Mouse (Mus musculus) intestine, embryonic 15.5 days (tissue): Measurements from ENCODE around the gene Cyb561. TPM values are rescaled to one million over a fixed set of nuclear protein-coding genes. Genes with fewer than 3 reads are reported as not detected.

Source experiments
- ATAC-seq: fragments of 200-750 bp; cut with Nextera tagmentation; 2 replicates; pipeline ENCODE4 v1.8.0; 2017; ENCODE audit warnings: moderate TSS enrichment, moderate library complexity
- H3K27ac ChIP-seq: fragments of 300-500 bp; sonication (generic); 2 replicates; pipeline ENCODE4 v1.5.1; 2015; ENCODE audit warnings: mild to moderate bottlenecking, inconsistent platforms
- H3K27me3 ChIP-seq: fragments of 300-500 bp; sonication (generic); replicated peaks from 2 replicates; pipeline ENCODE4 v1.6.1; 2015; ENCODE audit warnings: inconsistent platforms
- H3K36me3 ChIP-seq: fragments of 300-500 bp; sonication (generic); 2 replicates; pipeline ENCODE4 v1.6.1; 2015; ENCODE audit warnings: inconsistent platforms
- H3K4me1 ChIP-seq: fragments of 300-500 bp; sonication (generic); replicated peaks from 2 replicates; pipeline ENCODE4 v1.6.1; 2015; ENCODE audit warnings: inconsistent platforms
- H3K4me2 ChIP-seq: fragments of 300-500 bp; sonication (generic); replicated peaks from 2 replicates; pipeline ENCODE4 v1.6.1; 2015; ENCODE audit warnings: mild to moderate bottlenecking, inconsistent platforms
- H3K4me3 ChIP-seq: fragments of 300-500 bp; sonication (generic); replicated peaks from 2 replicates; pipeline ENCODE4 v1.5.1; 2015; ENCODE audit warnings: inconsistent platforms
- H3K9ac ChIP-seq: fragments of 300-500 bp; sonication (generic); 2 replicates; pipeline ENCODE4 v1.6.1; 2015; ENCODE audit warnings: inconsistent platforms
- H3K9me3 ChIP-seq: fragments of 300-500 bp; sonication (generic); 2 replicates; pipeline ENCODE4 v1.6.1; 2016; ENCODE audit warnings: inconsistent platforms
- WGBS: fragments of 180-500 bp; shearing (Covaris S2); methylation state at CpG from one replicate; pipeline ENCODE4 v1.1.7; 2015; 5-methylcytosine and 5-hydroxymethylcytosine counted together
- polyA plus RNA-seq: library from polyadenylated mRNA; unstranded; fragments of >200 nt; fragmentation: Nextera tagmentation; extraction: Ambion mirVana; gene quantifications from 2 replicates; pipeline ENCODE4 v1.2.1, GENCODE M21; 2015

Gene Cyb561
- polyA plus RNA-seq, 1 experiment from 2014 or later: 44.0 TPM

DNA sequence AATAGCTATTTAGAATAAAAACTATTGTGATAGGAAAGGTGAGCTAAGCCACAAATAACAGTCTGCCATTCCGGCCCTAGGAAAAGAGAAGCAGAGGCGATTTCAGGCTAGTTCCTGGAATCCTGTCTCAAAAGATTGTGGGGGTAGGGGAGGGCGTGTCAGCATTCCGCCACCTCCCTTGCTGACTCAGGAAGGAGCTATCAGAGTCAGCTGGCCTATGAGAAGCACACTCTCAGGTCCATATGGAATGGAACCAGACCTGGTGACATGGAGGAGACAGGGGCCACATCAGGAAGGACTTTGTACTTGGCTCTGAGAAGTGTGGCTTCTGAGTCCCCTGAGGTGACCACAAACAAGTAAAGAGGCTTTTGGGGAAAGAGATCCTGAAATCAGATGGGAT is 2.6 kb downstream of the Cyb561 start:
- no peaks in the 10 kb centered on the region for H3K9me3 ChIP-seq
- H3K27me3 ChIP-seq: no peaks in the 10 kb centered on the region
- WGBS: 59% methylated on average over 4 of the region's 4 CpGs
- ATAC-seq: peak; percentile 53; the same call in 1 of the 2 replicates
- no peak overlapping the region for H3K27ac ChIP-seq
- no peak overlapping the region for H3K4me3 ChIP-seq
- no peak overlapping the region for H3K4me2 ChIP-seq
- H3K4me1 ChIP-seq: 0 out of 2 replicates have a peak, but pooled peaks cover 9% of the 10 kb centered on the region
- H3K36me3 ChIP-seq: no peaks in the 10 kb centered on the region
- no peak overlapping the region for H3K9ac ChIP-seq

DNA sequence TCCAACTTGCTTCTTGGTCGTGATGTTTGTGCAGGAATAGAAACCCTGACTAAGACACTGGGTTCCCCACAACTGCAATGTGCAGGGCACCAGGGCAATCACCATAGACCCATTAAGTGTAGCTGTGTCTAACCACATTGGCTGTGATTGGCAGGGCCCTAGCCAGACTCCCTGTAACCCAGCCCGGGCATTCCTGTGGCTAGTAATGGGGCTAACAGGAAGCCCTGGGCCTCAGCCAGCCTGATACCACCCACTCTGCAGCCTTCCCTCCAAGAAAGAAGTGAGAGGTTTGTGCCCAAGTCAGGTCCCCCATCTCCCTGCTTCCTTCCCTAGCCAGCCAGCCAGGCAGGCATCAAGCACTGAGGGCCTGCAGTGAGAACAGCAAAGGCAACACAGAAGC is 4.9 kb downstream of the Cyb561 start:
- H3K9me3 ChIP-seq: no peaks in the 10 kb centered on the region
- no peak for ATAC-seq
- H3K27ac ChIP-seq: no peak overlapping the region
- H3K36me3 ChIP-seq: no peaks in the 10 kb centered on the region
- WGBS: 63% methylated on average over 2 of the region's 2 CpGs
- H3K9ac ChIP-seq: no peak overlapping the region
- H3K27me3 ChIP-seq: no peaks in the 10 kb centered on the region; the same call in 1 of the 2 replicates
- no peak overlapping the region for H3K4me3 ChIP-seq
- H3K4me2 ChIP-seq: no peak overlapping the region
- H3K4me1 ChIP-seq: peaks cover 20% of the 10 kb centered on the region; the same call in 1 of the 2 replicates

DNA sequence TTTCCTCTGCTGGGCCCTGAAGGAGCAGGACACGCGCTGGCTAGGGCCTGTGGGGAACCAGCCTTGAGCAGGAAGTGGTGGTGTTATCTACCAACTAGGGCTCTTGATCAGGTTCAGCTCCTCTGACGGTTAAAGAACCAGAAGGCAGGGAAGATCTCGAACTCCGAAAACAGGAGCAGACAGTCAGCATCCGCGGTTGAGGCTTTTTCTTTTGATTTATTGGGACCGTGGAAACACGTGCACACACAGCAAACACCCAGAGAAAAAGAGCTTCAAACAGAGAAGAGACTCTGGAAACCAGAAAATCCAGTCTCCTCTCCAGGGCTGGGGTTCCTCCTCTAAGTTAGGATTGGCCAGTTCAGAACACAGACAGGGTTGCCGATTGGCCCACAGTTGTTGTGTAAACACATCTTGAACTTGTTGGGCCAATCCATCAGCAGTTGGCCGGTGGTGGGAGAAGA is 6.4 kb downstream of the Cyb561 start:
- H3K9ac ChIP-seq: no peak overlapping the region

GRCm38 (mm10) chr11:105944770-105945672 is 8.1 kb downstream of the Cyb561 start:
- Histone ChIP-seq H3K27me3 (no peaks in the 10 kb centered on the region; the same call in 1 of the 2 replicates), H3K36me3 (no peaks in the 10 kb centered on the region), H3K4me1 (peaks cover 18% of the 10 kb centered on the region; the same call in 1 of the 2 replicates), H3K9me3 (no peaks in the 10 kb centered on the region), H3K27ac (peak overlapping the region; percentile 81), H3K9ac (peak overlapping the region; percentile 62; the same call in 1 of the 2 replicates), H3K4me2 (peak overlapping the region; percentile 92), H3K4me3 (peak overlapping the region; percentile 52)
- peak; percentile 17; the same call in 1 of the 2 replicates for ATAC-seq
- 58% methylated on average over 16 of the region's 16 CpGs for WGBS

More for the DNA sequence above, 6.4 kb downstream of the Cyb561 start:
- Histone ChIP-seq H3K4me1 (peaks cover 20% of the 10 kb centered on the region; the same call in 1 of the 2 replicates), H3K36me3 (no peaks in the 10 kb centered on the region), H3K27me3 (no peaks in the 10 kb centered on the region; the same call in 1 of the 2 replicates), H3K9me3 (no peaks in the 10 kb centered on the region), H3K4me2 (no peak overlapping the region), H3K27ac (peak overlapping the region; percentile 66), H3K4me3 (no peak overlapping the region)
- 28% methylated on average over 11 of the region's 11 CpGs for WGBS
- no peak for ATAC-seq

DNA sequence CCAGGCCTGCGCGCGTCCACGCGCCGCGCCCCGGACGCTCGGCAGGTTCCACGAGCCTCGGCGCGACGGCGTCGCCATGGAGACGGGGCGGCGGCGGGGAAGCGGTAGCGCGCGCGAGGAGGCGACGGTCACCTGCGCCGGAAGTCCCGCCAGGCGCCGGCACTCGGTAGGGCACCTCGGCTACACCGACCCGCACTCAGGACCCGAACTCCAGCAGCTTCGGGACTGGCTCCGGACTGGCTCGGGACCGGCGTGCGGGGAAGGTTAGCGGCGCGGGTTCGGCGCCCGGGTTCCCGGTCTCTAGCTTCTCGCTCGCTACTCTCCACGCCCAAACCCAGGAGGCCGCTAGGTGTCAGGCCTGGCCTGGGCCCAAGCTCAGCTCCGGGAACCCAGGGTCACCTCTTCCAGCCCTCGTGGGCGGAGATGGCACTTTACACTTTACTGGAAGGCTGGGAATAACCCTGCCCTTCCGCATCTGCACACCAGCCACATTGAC is 9.0 kb downstream of the Cyb561 start:
- Histone ChIP-seq H3K27me3 (no peaks in the 10 kb centered on the region; the same call in 1 of the 2 replicates), H3K4me3 (peak overlapping the region; percentile 52), H3K9ac (peak overlapping the region; percentile 62), H3K27ac (peak overlapping the region; percentile 81), H3K36me3 (no peaks in the 10 kb centered on the region), H3K4me2 (peak overlapping the region; percentile 92), H3K4me1 (peaks cover 18% of the 10 kb centered on the region; the same call in 1 of the 2 replicates), H3K9me3 (no peaks in the 10 kb centered on the region)
- ATAC-seq: peak; percentile 84
- under 1% methylated on average over 59 of the region's 59 CpGs for WGBS

DNA sequence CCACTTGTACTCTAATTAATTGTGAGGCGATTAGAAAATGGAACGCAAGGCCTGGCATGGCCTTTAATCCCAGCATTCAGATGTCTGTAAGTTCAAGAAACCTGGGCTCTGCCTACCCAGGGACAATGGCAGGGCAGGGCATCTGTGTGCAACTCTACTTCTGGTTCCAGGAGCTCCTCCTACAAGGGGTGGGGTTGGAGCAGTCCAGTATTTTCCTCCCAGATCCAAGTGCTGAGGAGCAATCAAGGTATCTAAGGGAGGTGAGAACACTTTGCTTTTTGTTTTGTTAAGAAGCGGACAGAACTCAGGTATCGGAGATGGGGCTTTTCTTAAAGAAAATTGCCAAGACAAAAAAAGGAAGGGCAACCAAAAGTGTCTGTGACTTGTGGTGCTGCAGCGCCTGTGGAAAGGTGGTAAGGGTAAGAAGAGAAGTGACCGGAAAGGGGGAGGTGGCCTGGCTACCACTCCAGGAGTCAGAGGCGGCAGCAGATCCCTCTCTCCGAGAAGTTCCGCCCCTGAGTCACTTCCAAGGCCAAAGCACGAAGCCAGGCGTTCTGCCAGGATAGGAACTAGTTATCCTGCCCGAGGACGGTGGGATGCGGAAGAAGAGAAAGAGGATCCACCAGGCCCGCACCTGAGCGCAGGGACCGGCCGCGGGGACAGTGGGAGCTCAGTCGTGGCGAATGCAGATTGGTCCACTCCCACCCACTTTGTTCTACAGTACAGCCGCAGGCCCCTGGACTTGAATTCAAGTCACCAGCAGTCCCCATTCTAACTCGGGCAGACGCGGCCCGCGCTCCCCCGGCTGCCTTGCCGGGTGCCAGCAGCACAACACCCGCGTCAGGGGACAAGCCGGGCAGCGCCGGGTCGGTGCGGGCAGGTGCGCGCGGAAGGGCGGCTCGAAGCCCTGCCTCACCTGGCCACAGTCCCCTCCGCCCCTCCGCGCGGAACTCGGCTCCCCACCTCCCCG is 9.7 kb downstream of the Cyb561 start:
- peak; percentile 73 for ATAC-seq

DNA sequence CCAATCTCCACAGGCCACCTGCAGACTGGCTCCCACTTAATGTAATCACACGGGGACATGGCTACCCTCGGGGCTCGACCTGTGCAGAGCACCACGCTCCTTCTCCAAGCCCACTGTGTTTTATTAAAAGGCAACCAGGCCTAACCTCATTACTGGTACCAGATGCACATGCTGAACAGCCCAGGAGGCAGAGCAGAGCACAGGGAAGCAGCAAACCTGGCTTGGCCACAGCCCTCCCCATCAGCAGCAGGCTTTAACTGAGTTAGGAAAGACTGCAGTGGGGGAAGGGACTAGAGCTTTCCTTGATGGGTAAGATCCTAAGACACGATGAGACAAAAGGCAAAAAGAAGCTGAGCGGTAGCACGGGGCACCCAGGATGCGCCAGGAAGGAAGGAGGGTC is 11.2 kb downstream of the Cyb561 start:
- ATAC-seq: no peak

More for the DNA sequence above, 9.7 kb downstream of the Cyb561 start:
- H3K4me1 ChIP-seq: peaks cover 18% of the 10 kb centered on the region; the same call in 1 of the 2 replicates
- no peaks in the 10 kb centered on the region for H3K36me3 ChIP-seq
- H3K4me3 ChIP-seq: peak overlapping the region; percentile 52
- H3K27ac ChIP-seq: peak overlapping the region; percentile 81
- no peaks in the 10 kb centered on the region for H3K9me3 ChIP-seq
- WGBS: 4% methylated on average over 47 of the region's 47 CpGs
- H3K9ac ChIP-seq: peak overlapping the region; percentile 62
- no peaks in the 10 kb centered on the region; the same call in 1 of the 2 replicates for H3K27me3 ChIP-seq
- peak overlapping the region; percentile 92 for H3K4me2 ChIP-seq

DNA sequence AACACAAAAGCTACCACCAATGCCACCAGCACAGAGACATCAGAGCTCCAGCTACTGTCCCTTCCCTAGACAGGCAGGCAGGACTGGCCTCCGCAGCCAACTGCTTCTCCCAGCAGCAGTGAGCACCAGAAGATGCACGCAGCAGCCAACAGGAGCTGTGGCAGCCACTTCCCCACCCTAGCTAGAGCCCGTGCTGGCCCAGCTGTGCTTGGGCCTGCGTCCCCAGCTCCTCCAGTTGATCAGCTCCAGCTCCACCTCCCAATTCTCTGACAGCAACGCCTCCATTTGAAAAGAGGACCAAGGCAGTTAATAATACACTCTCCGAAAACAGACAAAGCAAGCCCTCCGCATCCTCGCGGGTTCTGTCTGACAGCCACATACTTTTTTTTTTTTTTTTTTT is 14.4 kb downstream of the Cyb561 start:
- no peak overlapping the region for H3K9ac ChIP-seq
- 50% methylated on average over 9 of the region's 9 CpGs for WGBS
- no peaks in the 10 kb centered on the region for H3K9me3 ChIP-seq
- no peaks in the 10 kb centered on the region for H3K27me3 ChIP-seq
- no peak overlapping the region for H3K4me3 ChIP-seq
- no peak overlapping the region for H3K4me2 ChIP-seq
- H3K4me1 ChIP-seq: peaks cover 3% of the 10 kb centered on the region; the same call in 1 of the 2 replicates
- H3K36me3 ChIP-seq: no peaks in the 10 kb centered on the region
- ATAC-seq: no peak
- H3K27ac ChIP-seq: no peak overlapping the region

More for the DNA sequence above, 11.2 kb downstream of the Cyb561 start:
- 68% methylated on average over 8 of the region's 8 CpGs for WGBS
- H3K9ac ChIP-seq: 0 out of 2 replicates have a peak overlapping the region, but pooled peaks have one; percentile 5
- H3K27me3 ChIP-seq: no peaks in the 10 kb centered on the region; the same call in 1 of the 2 replicates
- H3K4me1 ChIP-seq: peaks cover 18% of the 10 kb centered on the region; the same call in 1 of the 2 replicates
- no peaks in the 10 kb centered on the region for H3K9me3 ChIP-seq
- H3K27ac ChIP-seq: no peak overlapping the region
- no peak overlapping the region for H3K4me3 ChIP-seq
- no peaks in the 10 kb centered on the region for H3K36me3 ChIP-seq
- no peak overlapping the region for H3K4me2 ChIP-seq

DNA sequence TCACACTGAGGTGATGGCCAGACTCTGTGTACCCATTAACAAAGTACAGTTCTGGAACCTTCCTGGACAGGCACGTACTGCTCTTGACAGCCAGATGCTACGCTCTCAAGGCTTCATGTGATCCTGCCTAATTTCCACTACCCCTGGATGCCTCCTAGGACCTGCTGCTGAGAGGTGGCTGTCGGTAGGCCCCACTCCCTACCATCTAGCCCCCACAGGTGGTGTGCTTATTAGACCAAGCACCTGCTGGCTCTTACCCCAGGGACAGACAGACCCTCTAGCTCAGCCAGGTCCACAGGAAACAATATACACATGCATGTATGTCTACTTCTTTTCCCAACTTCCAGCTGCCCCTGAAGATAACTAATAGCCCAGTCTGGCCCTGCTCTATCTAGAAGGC is 16.2 kb downstream of the Cyb561 start:
- ATAC-seq: no peak
- Histone ChIP-seq H3K27ac (no peak overlapping the region), H3K4me1 (no peaks in the 10 kb centered on the region), H3K9ac (no peak overlapping the region), H3K4me3 (no peak overlapping the region), H3K27me3 (no peaks in the 10 kb centered on the region), H3K36me3 (no peaks in the 10 kb centered on the region), H3K4me2 (no peak overlapping the region), H3K9me3 (no peaks in the 10 kb centered on the region)
- WGBS: 88% methylated on average over 3 of the region's 3 CpGs

DNA sequence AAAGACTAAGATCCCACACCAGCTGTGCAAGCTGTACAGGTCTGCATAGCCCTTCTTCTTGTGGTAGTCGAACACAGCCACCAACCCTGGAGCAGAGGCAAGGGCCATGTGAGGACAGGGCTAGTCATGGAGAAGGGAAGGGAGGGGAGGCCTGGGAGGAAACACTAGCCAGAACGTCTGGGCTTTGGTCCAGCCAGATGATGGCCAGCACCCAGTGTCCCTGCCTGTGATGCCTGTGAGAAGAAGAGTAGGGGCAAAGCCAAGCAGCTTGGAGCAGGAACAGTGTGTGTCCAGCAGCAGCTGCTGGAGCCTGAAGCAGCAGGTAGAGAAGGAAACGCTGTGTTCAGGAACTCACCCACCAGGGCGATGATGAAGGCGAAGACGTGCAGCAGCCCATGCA is 16.9 kb downstream of the Cyb561 start:
- no peak for ATAC-seq
- 80% methylated on average over 6 of the region's 6 CpGs for WGBS

DNA sequence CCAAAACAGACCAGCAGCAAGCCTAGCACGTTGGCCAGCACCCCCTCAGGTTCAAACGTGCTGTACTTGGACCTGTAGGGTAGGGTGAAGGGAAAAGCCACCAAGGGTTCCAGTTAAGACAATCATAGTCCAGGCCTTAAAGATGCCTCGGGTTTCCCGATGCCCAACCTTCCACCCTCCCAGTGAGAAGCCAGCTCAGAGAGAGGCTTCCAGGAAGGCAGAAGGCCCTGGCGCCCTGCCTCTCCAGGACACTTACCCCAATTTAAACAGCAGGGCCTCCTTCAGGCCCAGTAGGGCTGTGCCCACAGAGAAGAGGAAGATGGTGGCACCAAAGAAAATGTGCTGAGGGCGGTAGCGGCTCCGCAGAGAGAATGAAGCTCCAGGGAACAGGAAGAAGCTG is 17.6 kb downstream of the Cyb561 start:
- no peak for ATAC-seq
- Histone ChIP-seq H3K4me1 (no peaks in the 10 kb centered on the region), H3K9me3 (no peaks in the 10 kb centered on the region), H3K4me3 (no peak overlapping the region), H3K4me2 (no peak overlapping the region), H3K36me3 (no peaks in the 10 kb centered on the region), H3K9ac (no peak overlapping the region), H3K27me3 (no peaks in the 10 kb centered on the region), H3K27ac (no peak overlapping the region)
- 83% methylated on average over 8 of the region's 8 CpGs for WGBS

More for the DNA sequence above, 16.9 kb downstream of the Cyb561 start:
- H3K9ac ChIP-seq: no peak overlapping the region
- H3K9me3 ChIP-seq: no peaks in the 10 kb centered on the region
- H3K4me2 ChIP-seq: no peak overlapping the region
- H3K27ac ChIP-seq: no peak overlapping the region
- H3K36me3 ChIP-seq: no peaks in the 10 kb centered on the region
- no peak overlapping the region for H3K4me3 ChIP-seq
- no peaks in the 10 kb centered on the region for H3K4me1 ChIP-seq
- no peaks in the 10 kb centered on the region for H3K27me3 ChIP-seq
